Mouse (Mus musculus): ENCODE measurements around the gene Bicc1.

- no peak for TF ChIP-seq CTCF (IDR thresholded peaks at IDR 0.05; ENCODE audit: extremely low read depth, insufficient read length, insufficient replicate concordance, low read depth, low read length)
- TF ChIP-seq POLR2A (IDR thresholded peaks at IDR 0.05; ENCODE audit: low read depth, low read length) = no peak
Observed at GRCm38 (mm10) chr10:71122480-71122879, 37.0 kb downstream of the Bicc1 start.
